Comparison of ENCODE assay signal across 17 mouse cellular contexts in the genomic region with DNA sequence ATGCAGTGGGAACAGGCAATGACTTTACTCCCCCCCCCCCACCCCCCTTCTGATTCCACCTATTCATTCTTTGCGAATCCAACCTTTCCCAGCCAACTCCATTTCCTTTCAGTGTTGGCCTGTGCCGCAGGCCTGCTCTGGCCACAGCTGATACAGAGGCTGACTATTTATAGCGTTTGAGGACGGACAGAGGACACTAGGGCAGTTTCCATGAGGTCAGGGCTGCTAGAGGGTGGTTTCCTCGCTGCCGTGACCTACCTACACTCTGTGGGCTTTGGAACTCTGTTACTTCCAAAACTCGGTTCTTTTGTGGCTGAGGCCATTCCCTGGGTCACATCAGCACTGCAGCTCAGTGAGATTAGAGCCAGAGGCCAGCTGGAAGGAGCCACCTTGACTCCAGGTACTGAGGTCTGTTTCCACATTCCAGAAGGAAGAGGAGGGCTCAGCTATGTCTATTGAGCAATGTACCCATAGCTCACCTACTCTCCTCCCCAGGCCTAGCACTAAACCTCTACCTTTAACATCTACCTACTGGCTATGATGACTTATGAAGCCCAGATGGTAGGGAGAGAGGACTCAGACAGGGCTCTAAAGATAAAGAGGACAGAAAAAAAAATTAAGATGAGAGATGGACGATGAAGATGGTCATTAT. TPM values are rescaled to one million over a fixed set of nuclear protein-coding genes. Genes with fewer than 3 reads are reported as not detected.
DNase-seq lines count a peak whose midpoint lies in the region; ATAC-seq and TF ChIP-seq lines count a peak whose summit lies in the region.
"Had no signal": no experiment of that assay in that cellular context is flagged by ENCODE, and none has a peak within 500 bp of the region (broad histone marks: within the 10 kb centered on the region; RNA-seq: fewer than 3 reads in every experiment).

No protein-coding gene starts in this region.

- TF ChIP-seq POLR2A in heart, adult 2 months (IDR thresholded peaks at IDR 0.05; ENCODE audit: insufficient read depth, low read depth, low read length) = peak; percentile 38; the same call in 1 of the 2 replicates

- WGBS in heart, adult 2 months = 13% methylated on average over 8 of the region's 8 CpGs
- WGBS in heart, embryonic 16.5 days = 33% methylated on average over 8 of the region's 8 CpGs
- 41% methylated on average over 8 of the region's 8 CpGs for WGBS in liver, embryonic 14.5 days (ENCODE audit: insufficient replicate concordance)

- H3K4me1 ChIP-seq in heart, adult 2 months (ENCODE audit: control insufficient read depth, insufficient read depth, low read length) = peaks cover 7% of the 10 kb centered on the region
- peaks cover 9% of the 10 kb centered on the region for H3K4me1 ChIP-seq in heart, embryonic 16.5 days (ENCODE audit: control insufficient read depth, insufficient read depth, low read length)
- H3K4me1 ChIP-seq in liver, embryonic 14.5 days (replicated peaks; ENCODE audit: control insufficient read depth in 2 of 2, insufficient read depth in 2 of 2, low read length in 1 of 2) = no peaks in the 10 kb centered on the region
- H3K4me1 ChIP-seq: midbrain, embryonic 15.5 days had no signal

- TF ChIP-seq CTCF in gastrocnemius, adult 2 months (IDR thresholded peaks at IDR 0.05) = no peak
- TF ChIP-seq CTCF in heart, adult 2 months (IDR thresholded peaks at IDR 0.05) = no peak
- no peak for TF ChIP-seq CTCF in liver, embryonic 14.5 days (IDR thresholded peaks at IDR 0.05; ENCODE audit: low read depth)

- peaks cover 3% of the 10 kb centered on the region; the same call in 1 of the 2 replicates for H3K36me3 ChIP-seq in heart, adult 2 months (ENCODE audit: control insufficient read depth, insufficient read depth, low read length)
- no peaks in the 10 kb centered on the region for H3K36me3 ChIP-seq in heart, embryonic 16.5 days (ENCODE audit: control insufficient read depth, insufficient read depth)
- H3K36me3 ChIP-seq in liver, embryonic 14.5 days (replicated peaks; ENCODE audit: control insufficient read depth, insufficient read depth, low read depth) = no peaks in the 10 kb centered on the region
- H3K36me3 ChIP-seq: midbrain, embryonic 15.5 days had no signal

- peak; percentile 43 for DNase-seq in gastrocnemius, adult 2 months
- no peak for DNase-seq in gastrocnemius, adult 8-10 months (ENCODE audit: low spot score in 2 of 2)
- peak; percentile 59 to 73 for DNase-seq in heart, adult 2 months
- no peak for DNase-seq in liver, embryonic 14.5 days (ENCODE audit: low read depth in 3 of 3, low spot score in 3 of 3)
- no peak for DNase-seq in right cerebral cortex, postnatal 36 days (ENCODE audit: low spot score in 2 of 2)
- no peak for DNase-seq in right cerebral cortex, adult 18-20 months
- DNase-seq in right cerebral cortex, postnatal 4 days = no peak
- DNase-seq: cerebellum, adult 11 months; kidney, adult 8-10 months; layer of hippocampus, postnatal 36 days; left cerebral cortex, postnatal 4 days; lung, embryonic 14.5 days; thymus, postnatal 14 days had no signal

- intact Hi-C loops in gastrocnemius, adult 2 months (cut with DNase I) = no loop called here
- intact Hi-C loops in heart, adult 2 months (cut with DNase I) = no loop called here

- peak; percentile 73; the same call in 1 of the 2 replicates for TF ChIP-seq EP300 in heart, adult 2 months (IDR thresholded peaks at IDR 0.05; ENCODE audit: insufficient read depth, low read depth, low read length)
- TF ChIP-seq EP300 in liver, embryonic 14.5 days (IDR thresholded peaks at IDR 0.05; ENCODE audit: low read depth) = no peak

- H3K4me2 ChIP-seq in heart, embryonic 16.5 days (ENCODE audit: low read depth, low read length) = peak overlapping the region; percentile 3; the same call in 1 of the 2 replicates
- H3K4me2 ChIP-seq in liver, embryonic 14.5 days (ENCODE audit: low read depth) = no peak overlapping the region
- H3K4me2 ChIP-seq: lung, embryonic 14.5 days; midbrain, embryonic 15.5 days had no signal

- no peaks in the 10 kb centered on the region for H3K79me2 ChIP-seq in heart, adult 2 months (replicated peaks; ENCODE audit: control insufficient read depth, insufficient read depth, low read length)

- peaks cover 3% of the 10 kb centered on the region for H3K9me3 ChIP-seq in heart, embryonic 16.5 days (replicated peaks; ENCODE audit: control insufficient read depth, low read length)
- H3K9me3 ChIP-seq in liver, embryonic 14.5 days (ENCODE audit: control insufficient read depth, low read length) = no peaks in the 10 kb centered on the region
- H3K9me3 ChIP-seq: midbrain, embryonic 15.5 days had no signal

- peak overlapping the region; percentile 26; the same call in 1 of the 2 replicates for H3K9ac ChIP-seq in heart, adult 2 months (ENCODE audit: low read depth, low read length)
- peak overlapping the region; percentile 5; the same call in 1 of the 2 replicates for H3K9ac ChIP-seq in heart, embryonic 16.5 days (ENCODE audit: low read length)
- no peak overlapping the region for H3K9ac ChIP-seq in liver, embryonic 14.5 days (replicated peaks)
- H3K9ac ChIP-seq: lung, embryonic 14.5 days; midbrain, embryonic 15.5 days had no signal

- ATAC-seq in heart, embryonic 16.5 days (replicated peaks; ENCODE audit: extremely low read depth, insufficient read depth, low FRiP score) = peak; percentile 85
- ATAC-seq in liver, embryonic 14.5 days (ENCODE audit: insufficient read depth) = peak; percentile 62
- ATAC-seq: hindbrain, postnatal 0 days; midbrain, embryonic 15.5 days; Patski had no signal

- no peak overlapping the region for H3K4me3 ChIP-seq in gastrocnemius, adult 2 months
- H3K4me3 ChIP-seq in heart, adult 2 months = no peak overlapping the region
- no peak overlapping the region for H3K4me3 ChIP-seq in heart, embryonic 16.5 days (ENCODE audit: low read length)
- no peak overlapping the region for H3K4me3 ChIP-seq in liver, embryonic 14.5 days (ENCODE audit: insufficient read depth in 1 of 2, low read depth in 2 of 2, low read length in 2 of 2)
- H3K4me3 ChIP-seq: midbrain, embryonic 15.5 days had no signal

- no peaks in the 10 kb centered on the region for H3K27me3 ChIP-seq in heart, adult 2 months (ENCODE audit: control insufficient read depth, insufficient read depth, low read length)
- no peaks in the 10 kb centered on the region for H3K27me3 ChIP-seq in heart, embryonic 16.5 days (ENCODE audit: control insufficient read depth, insufficient read depth, low read length)
- H3K27me3 ChIP-seq in liver, embryonic 14.5 days (ENCODE audit: control insufficient read depth, insufficient read depth, low read length) = no peaks in the 10 kb centered on the region
- H3K27me3 ChIP-seq: midbrain, embryonic 15.5 days; Patski had no signal

- H3K27ac ChIP-seq in gastrocnemius, adult 2 months = peak overlapping the region; percentile 76
- peak overlapping the region; percentile 90 for H3K27ac ChIP-seq in heart, adult 2 months
- H3K27ac ChIP-seq in heart, embryonic 16.5 days (ENCODE audit: low read length) = peak overlapping the region; percentile 62
- H3K27ac ChIP-seq in liver, embryonic 14.5 days = no peak overlapping the region
- H3K27ac ChIP-seq: hindbrain, postnatal 0 days; midbrain, embryonic 15.5 days had no signal

RNA-seq across cellular contexts. Expression of gene Pdlim1, which starts 6.9 kb away (rescaled TPM):
- total RNA-seq in gastrocnemius, adult 2 months (2021) = 100 to 1,000 TPM in 1 of 2 experiments, 10 to 100 TPM in 1; 70.8 to 292 TPM
- total RNA-seq in gastrocnemius, adult 8-10 months (2022) = 10 to 100 TPM; 81.4 to 93.4 (median 89.9) TPM
- 100 to 1,000 TPM; 137 to 139 TPM for total RNA-seq in heart, adult 2 months (2021)
- 116 and 125 TPM in 2 replicates for polyA plus RNA-seq in heart, adult 2 months (2012; rRNA removed)
- 267 and 270 TPM in 2 replicates for polyA plus RNA-seq in heart, embryonic 16.5 days (2015; fragmentation: Nextera tagmentation; extraction: Ambion mirVana)
- polyA plus RNA-seq in liver, embryonic 14.5 days (2012; rRNA removed) = 14.2 and 31.4 TPM in 2 replicates
- 70.7 and 73.9 TPM in 2 replicates for polyA plus RNA-seq in liver, embryonic 14.5 days (2014; fragmentation: Nextera tagmentation; extraction: Ambion mirVana)

Comparison
In these comparisons a context has a peak if more than half of its experiments do, and no peak if none do; other contexts are left out.
1. DNase-seq: peak in gastrocnemius, adult 2 months (single experiment) and heart, adult 2 months (2 of 2); none in gastrocnemius, adult 8-10 months (0 of 2), liver, embryonic 14.5 days (0 of 3), right cerebral cortex, postnatal 36 days (0 of 2), right cerebral cortex, adult 18-20 months (single experiment) and right cerebral cortex, postnatal 4 days (single experiment).